Mouse (Mus musculus) retina, postnatal 1 day (tissue): ENCODE data around the gene Nim1k.
"Not testable (repeated sequence)": the region's sequence is repeated elsewhere in the genome, so short reads cannot be mapped to it uniquely, and the experiment has no call there.

Source experiments
- DNase-seq: peaks from one replicate; pipeline ENCODE4 v3.0.0-alpha.2; 2012

Nim1k gene

DNA sequence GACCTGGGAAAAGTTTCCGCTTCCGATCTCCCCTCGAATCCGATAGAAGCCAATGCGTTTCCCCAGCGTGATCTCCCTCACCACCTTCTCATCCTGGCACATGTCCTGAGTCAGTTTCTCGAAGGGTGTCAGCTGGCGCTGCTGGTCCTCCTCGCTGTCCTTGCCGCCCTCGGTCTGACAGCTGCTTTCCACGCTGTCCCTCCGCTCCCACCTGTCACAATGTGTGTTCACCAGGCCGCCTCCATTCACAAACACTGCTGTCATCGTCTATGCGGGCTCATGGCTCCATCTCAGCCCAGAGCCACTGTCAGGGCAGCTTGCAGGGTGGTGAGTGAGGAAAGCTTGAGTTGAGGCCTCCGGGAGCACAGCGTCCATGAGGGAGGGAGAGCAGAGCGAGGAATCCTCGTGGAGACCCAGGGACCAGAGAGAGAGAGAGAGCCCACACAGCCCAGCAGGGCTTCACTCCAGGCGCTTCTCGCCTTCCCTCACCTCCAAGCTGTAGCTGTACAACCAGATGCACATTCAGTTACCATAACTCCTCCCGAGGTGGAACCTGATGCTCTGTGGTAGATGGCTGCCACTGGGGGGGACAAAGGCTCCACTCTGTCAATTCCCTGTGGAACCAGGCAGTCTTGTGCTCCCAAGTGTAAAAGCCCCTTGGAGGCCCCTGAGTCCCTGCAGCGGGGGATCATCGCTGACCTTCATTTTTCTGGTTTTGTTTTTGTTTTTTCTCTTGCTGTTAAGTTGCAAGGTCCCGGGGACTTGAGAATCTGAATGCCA, 27.9 kb downstream of the Nim1k start:
- DNase-seq, result peak; percentile 64

DNA sequence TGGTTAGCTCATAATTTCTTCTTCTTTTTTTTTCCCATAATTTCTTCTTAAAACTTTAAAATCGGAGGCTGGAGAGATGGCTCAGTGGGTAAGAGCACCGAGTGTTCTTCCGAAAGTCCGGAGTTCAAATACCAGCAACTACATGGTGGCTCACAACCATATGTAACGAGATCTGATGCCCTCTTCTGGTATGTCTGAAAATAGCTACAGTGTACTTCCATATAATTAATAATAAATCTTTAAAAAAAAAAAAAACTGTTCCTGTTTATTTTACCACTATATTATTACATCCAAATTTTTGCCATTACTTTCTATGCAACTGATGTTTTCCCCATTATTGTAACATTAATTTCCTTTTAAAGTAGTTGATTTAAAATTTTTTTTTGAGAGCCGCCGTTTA, 31.1 kb downstream of the Nim1k start:
- no peak for DNase-seq

DNA sequence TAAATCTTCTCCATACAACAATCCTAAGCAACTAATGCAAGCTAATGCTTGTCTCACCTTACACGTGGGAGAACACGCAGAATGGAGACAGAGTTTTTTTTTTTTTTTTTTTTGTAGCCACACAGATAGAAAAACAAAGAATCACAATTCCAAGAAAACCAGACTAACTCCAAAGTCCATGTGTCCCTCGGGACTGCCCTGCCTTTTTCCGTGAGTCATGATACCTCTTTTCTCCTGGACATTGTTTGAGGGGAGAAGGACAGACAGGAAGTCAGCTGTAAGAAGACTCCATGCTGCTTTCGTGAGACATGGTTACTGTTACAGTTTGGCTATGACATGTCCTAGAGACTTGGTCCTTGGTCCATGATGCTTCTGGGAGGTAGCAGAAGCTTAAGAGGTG, 32.3 kb downstream of the Nim1k start:
- DNase-seq, result no peak

DNA sequence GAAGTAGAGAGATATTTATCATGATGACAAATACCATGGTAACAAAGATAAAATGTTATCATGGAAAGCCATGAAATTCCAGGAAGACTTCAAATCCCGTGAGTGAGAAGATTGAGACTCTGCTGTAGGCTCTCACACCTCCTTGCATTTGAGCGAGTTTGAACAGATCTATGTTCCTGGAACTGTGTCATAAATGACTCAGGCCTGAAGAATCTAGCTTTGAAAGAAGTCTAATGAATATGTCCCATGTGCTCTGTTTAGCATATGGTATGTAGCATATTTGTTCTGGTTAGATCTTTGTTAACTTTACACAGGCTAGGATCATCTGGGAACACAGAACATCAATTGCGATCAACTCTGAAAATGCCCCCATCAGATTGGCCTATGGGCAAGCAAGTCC, 33.2 kb downstream of the Nim1k start:
- DNase-seq, result no peak

DNA sequence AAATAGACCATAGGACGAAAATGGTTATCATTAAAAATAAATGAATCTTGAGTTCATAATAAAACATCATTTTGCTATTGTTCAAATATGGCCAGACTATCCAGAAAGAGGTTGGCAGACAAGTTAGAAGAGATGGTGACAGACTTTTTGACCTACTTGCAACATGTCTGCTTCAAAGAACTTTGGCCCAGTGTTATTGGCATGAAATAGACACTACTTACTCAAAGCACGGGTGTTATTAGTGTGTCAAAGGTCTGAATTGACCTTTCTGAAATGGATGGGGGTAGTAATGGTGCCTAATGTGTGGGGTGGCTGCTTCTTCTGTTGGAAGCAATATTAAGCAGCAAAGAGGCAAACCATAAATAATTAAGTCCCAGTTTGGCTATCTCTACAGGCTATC, 39.6 kb downstream of the Nim1k start:
- no peak for DNase-seq

DNA sequence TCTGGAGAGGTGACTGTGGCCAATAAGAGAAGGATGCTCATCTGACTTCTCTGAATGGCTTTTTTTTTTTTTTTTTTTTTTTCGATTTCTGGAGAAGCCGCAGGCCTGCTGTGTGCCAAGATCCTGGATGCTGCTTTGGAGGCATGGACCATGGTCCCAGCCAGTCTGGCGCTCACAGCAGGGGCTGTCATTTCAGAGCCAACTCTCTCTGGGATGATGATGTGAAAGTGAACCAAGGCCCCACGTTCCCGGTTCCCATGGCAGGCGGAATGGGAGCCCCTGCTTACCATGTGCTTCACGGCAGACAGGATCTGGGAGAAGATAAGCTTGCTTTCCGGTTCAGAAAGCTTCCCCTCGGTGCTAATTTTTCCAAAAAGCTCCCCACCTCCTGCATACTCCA, 41.9 kb downstream of the Nim1k start:
- DNase-seq, result no peak

DNA sequence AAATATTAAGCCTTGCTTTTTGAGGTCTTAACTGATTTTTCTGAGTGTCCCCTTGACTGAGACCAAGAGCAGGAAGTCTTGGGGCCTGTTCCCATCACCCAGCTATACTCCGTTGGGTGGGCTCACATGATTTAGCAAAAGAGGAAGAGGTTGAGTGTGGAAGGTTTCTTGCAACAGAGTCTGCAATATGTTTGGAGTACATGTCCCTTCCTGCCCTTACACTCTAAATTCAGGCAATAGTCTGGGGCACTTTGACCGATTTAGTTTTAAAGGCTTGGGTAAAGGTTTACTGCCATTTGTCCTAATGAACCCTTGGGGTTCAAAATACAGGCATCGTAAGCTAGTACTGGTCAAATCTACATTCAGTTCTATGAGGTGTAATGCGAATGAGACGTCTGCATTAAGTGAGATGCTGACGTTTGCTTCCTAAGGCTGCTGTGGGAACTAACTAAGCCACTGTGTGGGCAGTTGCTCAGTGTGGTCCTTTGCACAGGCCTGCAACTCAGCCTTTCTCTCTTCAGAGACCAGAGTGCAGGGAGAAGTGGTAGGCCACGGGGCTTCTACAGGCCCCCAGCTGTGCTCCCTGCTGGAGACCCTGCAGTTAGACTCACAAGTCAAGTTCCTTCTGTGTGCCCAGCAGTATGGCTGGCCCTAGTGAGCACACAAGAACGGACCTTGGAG, 42.4 kb downstream of the Nim1k start:
- no peak for DNase-seq

DNA sequence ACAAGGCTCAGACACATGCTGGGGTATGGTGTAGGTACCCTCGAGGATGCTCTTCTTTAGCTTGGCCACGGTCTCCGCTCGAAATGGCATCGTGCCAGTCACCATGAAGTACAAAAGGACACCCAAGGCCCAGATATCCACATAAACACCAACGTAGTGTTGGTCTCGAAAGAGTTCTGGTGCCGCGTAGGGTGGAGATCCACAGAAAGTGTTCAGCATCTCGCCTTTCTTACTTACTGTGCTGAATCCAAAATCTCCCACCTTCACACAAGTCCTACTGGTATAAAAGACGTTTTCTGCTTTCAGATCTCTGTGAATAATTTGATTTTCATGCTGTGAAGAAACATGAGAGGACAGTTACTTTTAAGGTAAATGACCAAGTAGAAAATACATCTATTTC, 43.2 kb downstream of the Nim1k start:
- DNase-seq, result no peak

DNA sequence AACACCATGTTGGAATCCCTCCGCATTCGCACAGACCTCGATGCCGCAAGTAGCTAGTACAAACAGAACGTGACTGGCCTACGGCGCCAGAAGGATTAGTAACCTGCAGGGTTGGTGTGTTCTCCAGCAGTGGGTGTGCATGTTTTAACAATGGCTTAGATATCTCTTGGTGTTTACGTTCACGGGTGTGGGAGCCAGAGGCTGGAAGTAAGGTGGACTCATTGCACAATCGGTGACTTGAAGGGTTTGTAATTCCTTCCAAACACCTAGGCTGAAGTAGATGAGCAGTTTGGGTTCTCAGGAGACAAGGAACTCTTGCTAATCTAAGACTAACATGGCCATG, 45.4 kb downstream of the Nim1k start:
- no peak for DNase-seq

DNA sequence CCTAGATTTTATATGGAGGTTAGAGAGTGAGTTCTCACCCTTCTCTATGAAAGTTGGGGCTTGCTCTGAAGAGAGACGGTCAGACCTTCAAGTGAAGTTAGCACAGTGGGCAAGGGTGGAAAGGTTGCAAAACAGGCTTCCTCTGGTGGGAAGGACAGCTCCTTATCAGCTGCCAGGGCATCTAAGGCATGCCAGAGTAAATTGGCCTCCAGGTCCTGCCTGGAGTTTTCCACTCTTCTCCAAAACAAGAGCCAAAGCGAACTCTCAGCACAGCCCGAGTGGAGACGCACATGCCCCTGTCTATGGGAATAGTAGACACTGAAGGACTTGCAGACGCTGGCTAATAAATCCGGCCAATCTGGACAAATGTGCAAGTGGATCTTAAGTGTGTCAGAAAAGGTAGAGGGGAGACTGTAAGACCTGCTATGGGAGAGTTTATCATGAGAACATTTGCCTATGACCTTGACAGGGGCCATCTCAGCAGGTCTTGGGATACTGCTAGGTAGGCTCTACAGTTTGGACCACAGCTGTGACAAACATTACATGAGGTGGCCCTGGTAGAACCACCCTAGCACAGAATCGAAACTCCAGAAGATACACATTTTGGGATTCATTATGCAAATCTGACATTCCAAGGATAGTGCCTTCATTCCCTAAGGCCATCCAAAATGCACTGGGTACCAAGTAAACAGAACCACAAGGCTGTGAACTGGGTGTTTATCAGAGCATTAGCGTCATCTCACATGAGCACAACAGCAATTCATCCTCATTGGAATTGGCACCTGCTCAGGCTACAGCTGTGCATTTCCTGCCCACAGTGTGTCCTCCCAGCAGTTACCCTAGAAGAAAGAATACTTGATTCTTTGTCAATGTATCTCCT, 46.1 kb downstream of the Nim1k start:
- DNase-seq, result no peak

DNA sequence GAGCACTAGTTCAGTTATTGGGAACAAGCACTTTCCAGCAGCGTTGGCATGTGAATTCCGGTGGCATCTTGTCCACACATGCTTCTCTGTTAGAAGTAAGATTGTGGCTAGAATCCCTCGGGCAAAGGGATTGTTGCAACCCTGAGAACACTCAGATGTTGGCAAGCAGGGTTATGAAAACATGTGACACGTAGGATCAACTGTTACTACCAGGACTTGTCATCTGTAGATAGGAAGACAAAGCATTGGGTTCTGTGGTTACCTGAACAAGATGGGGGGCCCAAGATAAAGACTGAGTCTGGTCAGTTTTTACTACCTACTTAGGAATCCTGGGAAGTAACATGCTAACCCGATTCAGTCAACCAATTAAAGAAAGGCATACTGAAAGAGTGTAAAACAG, 46.7 kb downstream of the Nim1k start:
- no peak for DNase-seq

DNA sequence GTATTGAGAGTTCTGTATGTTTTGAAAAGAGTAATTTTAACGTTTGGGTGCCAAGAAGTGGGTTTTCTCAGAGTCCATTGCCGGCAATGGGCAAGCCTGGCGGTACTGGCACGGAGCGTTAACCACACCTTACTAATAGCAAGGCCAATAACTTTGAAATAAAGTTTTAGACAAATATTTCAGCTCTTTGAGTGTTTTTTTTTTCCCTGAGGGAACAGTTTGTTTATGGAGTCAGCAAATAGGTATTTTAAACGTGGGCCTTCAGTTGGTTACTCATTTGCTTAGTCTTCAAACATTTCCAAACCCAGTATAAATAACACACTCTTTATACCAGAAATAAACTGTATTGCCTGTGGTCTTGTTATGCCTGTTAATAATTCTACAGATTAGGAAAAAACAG, 47.8 kb downstream of the Nim1k start:
- DNase-seq, result no peak

DNA sequence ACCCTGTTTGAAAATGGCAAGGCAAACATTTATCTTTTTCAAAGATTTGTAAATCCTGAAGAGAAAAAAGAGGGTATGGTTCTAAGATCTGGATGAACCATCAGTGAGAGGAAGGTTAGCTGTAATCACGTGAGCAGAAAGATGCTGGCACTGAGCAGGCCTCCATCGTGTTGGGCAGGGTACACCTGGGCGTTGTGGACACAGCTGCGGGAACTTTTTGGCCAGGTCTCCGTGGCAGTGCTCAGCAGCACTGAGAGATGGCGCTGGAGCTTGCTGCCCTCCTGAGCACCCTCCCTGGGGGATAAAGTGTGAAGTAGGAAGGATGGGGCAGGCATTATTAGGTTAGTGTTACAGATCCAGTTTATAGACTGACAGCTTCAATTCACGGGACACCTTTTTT, 48.7 kb downstream of the Nim1k start:
- DNase-seq, result no peak

DNA sequence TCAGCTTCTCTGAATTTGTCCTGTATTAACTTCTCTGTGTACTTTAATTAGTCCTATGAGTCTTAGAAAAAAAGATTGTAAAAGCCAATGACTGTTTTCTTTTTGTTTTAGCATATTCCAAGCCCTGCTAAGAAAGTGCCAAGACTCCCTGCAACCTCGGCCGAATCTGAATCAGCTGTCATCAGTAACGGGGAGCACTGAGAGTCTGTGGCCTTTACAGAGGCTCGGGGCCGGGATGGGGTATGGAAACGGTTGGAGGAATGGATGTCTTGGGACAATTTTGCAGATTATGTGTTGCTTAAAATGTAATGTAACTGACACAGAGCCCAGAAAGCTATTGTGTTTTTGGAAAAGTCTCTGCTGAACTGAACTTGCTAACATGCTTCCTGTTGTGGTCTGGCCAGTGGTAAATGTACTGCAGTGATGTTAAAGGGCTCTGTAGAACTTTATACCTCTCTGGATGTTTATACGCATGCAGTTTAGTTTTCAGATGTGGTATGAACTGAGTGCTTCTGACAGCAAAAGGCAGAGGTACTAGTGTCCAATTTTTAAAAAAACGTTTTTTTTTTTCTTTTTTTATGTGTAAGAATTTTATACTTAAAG, 49.3 kb downstream of the Nim1k start:
- not testable (repeated sequence) for DNase-seq

DNA sequence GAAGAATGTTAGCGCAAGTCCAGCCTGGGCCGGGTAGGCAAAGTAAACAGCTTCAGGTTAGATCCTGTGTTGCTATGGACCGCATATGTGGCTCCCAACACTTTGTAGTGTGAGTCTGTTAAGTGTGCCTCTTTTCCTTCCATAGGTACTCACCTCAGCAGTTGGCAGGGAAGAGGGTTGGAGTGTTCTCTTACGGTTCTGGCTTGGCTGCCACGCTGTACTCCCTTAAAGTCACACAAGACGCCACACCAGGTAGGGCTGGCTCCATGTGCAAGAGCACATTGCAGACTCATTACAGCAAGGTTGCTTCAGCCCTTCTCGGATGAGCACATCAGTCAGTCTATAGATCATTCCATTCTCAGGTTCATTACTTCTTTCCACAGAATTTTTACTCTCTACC, 51.4 kb downstream of the Nim1k start:
- no peak for DNase-seq

DNA sequence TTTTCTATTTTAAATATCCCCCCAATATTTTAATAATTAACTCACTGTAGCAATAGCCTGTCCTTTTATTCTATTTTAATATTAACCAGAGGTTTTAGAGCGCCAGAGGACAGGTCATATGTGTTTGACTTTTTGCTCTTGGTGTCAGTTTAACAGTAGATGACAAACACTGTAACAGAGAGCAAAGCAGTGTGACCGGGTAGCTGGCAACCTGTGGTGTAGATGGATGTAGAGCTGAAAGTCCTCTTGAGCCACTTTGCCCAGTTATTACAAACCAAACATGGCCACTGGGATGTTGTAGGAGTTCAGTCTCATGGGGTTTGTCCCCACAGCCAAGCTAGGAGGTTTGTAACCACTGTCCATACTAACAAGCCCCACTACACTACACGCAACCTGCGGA, 57.2 kb downstream of the Nim1k start:
- no peak for DNase-seq

DNA sequence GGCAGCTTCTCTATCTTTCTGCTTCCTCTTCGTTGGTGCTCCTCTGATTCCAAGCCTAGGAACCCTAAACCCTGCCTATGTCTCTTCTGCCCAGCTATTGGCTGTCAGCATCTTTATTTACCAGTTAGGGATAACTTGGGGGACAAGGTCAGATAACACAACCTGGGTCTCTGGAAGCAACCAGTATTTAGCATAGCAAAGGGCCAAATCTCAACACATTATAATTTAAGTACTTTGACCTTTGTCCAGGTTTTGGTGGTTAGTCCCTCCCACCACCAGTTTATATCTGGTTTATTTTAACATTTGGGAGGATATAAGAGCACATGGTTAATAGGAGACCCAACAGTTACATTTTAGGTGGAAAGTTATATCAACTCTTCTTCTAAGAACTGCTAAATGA, 59.2 kb downstream of the Nim1k start:
- no peak for DNase-seq

DNA sequence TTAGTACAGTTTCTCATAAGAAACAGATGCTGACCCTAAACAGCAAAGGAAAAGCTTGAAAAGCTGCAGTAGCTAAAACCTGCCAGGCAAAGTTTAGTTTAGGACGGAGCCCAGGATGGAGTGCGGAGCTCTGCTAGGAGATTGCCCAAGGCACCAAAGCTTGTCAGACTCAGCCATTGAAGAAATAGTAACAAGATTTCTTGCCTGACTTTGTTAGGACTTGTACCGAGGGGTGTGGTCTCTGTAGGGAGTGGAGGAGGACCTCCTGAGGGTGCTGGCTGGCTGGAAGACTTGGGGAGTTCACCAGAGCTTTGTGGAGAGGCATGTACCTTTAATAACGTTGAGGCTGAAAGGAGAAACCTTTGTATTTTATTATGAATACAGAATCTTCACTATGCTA, 60.0 kb downstream of the Nim1k start:
- no peak for DNase-seq

DNA sequence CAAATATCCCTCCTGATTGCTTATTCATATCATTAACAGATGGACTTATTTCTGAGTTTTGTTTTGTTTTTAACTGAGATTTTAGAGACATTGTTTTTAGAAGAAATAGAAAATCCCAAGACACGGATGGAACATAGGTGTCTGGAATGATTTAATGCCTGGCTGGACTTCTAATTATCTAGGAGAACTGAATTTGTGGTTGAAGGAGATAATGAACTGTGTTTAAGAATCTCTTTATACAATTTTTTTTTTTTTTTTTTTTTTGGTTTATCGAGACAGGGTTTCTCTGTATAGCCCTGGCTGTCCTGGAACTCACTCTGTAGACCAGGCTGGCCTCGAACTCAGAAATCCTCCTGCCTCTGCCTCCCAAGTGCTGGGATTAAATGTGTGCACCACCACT, 63.7 kb downstream of the Nim1k start:
- not testable (repeated sequence) for DNase-seq

DNA sequence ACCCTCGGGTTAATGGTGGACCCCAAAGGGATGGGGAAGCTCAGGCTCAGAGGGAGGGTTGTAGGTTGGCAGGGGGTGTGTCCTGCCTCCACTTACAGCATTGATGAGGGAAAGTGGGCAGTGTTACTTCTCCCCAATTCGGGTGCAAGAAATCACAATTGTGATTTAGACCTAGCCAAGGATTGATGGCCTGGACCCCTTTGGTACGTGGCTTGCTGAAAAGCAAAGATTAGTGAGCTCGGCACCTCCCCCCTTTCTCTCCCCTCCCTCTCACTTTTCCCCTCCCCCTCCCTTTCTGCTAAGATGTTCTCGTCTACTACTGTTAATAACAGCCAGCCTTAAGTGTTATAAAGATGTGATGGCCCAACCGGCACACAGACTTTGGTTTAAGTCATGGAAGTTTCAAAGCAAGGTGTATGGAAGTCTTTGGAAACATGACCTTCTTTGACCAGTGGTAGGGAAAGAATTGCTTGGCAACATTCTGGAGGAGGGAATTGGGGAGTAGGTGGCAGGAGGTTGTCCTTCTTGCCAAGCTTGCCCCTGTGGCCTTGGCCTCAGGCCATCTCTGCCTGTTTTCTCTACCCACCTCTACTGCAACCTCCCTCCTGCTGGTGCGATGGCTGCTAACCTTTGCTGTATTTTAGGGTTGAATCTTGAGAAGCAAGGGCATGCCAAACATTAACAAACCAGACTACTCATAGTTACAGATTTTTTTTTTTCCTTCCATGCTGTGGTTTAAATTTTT, 64.6 kb downstream of the Nim1k start:
- DNase-seq, result peak; percentile 10

DNA sequence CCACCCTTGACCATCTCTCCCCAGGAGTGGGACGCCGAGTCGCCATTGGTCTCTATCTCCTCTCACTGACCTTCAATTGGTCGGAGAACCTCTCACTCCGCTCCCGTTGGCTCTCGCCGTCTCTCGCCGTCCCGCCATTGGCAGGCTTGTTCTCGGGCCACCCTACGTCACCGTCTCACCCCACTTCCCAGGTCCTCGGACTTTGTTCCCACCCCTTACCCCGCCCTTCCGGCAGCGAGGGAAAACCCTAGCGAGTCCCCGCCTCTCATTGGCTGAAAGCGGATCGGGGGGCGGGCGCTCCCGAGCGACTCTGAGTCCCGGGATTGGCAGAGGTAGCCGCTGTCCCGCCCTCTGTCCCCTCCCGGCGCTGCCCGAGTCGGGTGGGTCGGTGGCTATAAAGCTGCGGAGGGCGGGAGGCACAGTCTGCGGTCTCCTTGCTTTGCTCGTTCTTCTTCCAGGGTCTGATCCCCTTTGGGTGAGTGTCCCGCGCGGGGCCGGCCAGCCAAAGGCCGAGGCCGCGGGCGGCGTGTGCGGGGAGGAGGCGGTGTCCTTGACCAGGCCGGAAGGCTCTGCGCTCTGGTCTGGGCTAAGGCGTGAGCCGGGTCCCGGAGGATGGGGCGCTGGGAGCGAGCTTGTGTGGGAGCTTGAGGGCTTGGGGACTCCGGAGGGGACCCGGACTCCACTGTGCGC, 65.5 kb downstream of the Nim1k start, which contains the start of gene Hmgcs1:
Gene Hmgcs1 (plus strand): TSS at position 341 of the 690 bp plus-strand sequence.
- DNase-seq, result peak; percentile 100

DNA sequence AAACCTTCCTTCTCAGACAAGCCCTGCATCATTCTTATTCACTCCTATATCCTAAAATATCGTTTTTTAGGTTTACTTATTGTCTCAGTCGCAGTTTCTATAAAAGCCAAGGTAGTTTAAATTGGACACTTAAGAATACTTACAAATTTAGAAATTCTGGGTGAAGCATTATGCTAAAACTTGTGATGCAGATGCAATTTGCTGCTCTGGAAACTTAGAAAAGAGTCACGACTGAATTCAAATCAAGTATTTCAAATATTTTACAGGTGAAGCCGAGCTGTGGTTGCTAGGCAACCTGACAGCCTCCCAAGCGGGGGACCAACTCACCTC, 66.0 kb downstream of the Nim1k start:
- no peak for DNase-seq
